In genomic region chr10:127290930-127291880, GRCm38 (mm10) we compare ENCODE assay signal across 8 mouse cellular contexts. TPM values are rescaled to one million over a fixed set of nuclear protein-coding genes. Genes with fewer than 3 reads are reported as not detected.
A peak's percentile ranks its signal among the peaks of the same experiment; 100 is the strongest.
DNase-seq lines count a peak whose midpoint lies in the region; ATAC-seq and TF ChIP-seq lines count a peak whose summit lies in the region.

No protein-coding gene starts in this region.

- peaks cover 10% of the 10 kb centered on the region for H3K4me1 ChIP-seq in cortical plate, adult 2 months (ENCODE audit: control insufficient read depth, insufficient read depth, low read length)
- H3K4me1 ChIP-seq in heart, embryonic 12.5 days (replicated peaks) = peaks cover 49% of the 10 kb centered on the region

- no peak for TF ChIP-seq CTCF in cortical plate, adult 2 months (IDR thresholded peaks at IDR 0.05; ENCODE audit: extremely low read depth, insufficient read depth, low read length)

- H3K4me3 ChIP-seq in cortical plate, adult 2 months (ENCODE audit: insufficient read depth, low read length) = peak overlapping the region; percentile 65
- H3K4me3 ChIP-seq in heart, embryonic 12.5 days = peak overlapping the region; percentile 69

- peak; percentile 30 for ATAC-seq in heart, embryonic 12.5 days (ENCODE audit: insufficient number of reproducible peaks, low FRiP score)

- H3K9me3 ChIP-seq in heart, embryonic 12.5 days (replicated peaks) = no peaks in the 10 kb centered on the region

- no peak for TF ChIP-seq POLR2A in cortical plate, adult 2 months (IDR thresholded peaks at IDR 0.05; ENCODE audit: extremely low read depth, insufficient read depth, low read length)

- H3K27me3 ChIP-seq in heart, embryonic 12.5 days (replicated peaks) = no peaks in the 10 kb centered on the region

- peak overlapping the region; percentile 97 for H3K4me2 ChIP-seq in heart, embryonic 12.5 days

- peak overlapping the region; percentile 10 for H3K27ac ChIP-seq in cortical plate, adult 2 months (ENCODE audit: insufficient read depth, low read length)
- H3K27ac ChIP-seq in heart, embryonic 12.5 days (ENCODE audit: poor library complexity, severe bottlenecking) = peak overlapping the region; percentile 89

- H3K9ac ChIP-seq in heart, embryonic 12.5 days = peak overlapping the region; percentile 78

- DNase-seq in urinary bladder, adult 2 months (ENCODE audit: low spot score) = peak; percentile 60
- no peak for DNase-seq in urinary bladder, postnatal 10 days (ENCODE audit: low spot score)
- peak; percentile 78 for DNase-seq in kidney, postnatal 10 days
- peak; percentile 70 to 74 for DNase-seq in lung, postnatal 4 days
- DNase-seq in spleen, postnatal 14 days (ENCODE audit: low spot score in 2 of 2) = peak; percentile 43 to 46
- no peak for DNase-seq in layer of hippocampus, adult 8-10 months (ENCODE audit: low spot score in 2 of 2)

- peaks cover 43% of the 10 kb centered on the region for H3K36me3 ChIP-seq in heart, embryonic 12.5 days

- WGBS in heart, embryonic 12.5 days = under 1% methylated on average over 19 of the region's 19 CpGs

RNA-seq across cellular contexts. Expression of gene Mbd6, which starts 2.4 kb away (rescaled TPM):
- polyA plus RNA-seq in urinary bladder, adult 2 months (2012; rRNA removed) = 19.8 and 42.1 TPM in 2 replicates
- polyA plus RNA-seq in cortical plate, adult 2 months (2012; rRNA removed) = 35.1 TPM in 2 replicates
- 13.6 and 14.6 TPM in 2 replicates for polyA plus RNA-seq in heart, embryonic 12.5 days (2016; fragmentation: Nextera tagmentation; extraction: Ambion mirVana)
- total RNA-seq in layer of hippocampus, adult 8-10 months (2022) = 10 to 100 TPM; 56.3 to 61.6 (median 56.8) TPM

RNA-seq across cellular contexts. Expression of gene Mars, which starts 20.4 kb away (rescaled TPM):
- 44.7 and 47.7 TPM in 2 replicates for polyA plus RNA-seq in urinary bladder, adult 2 months (2012; rRNA removed)
- polyA plus RNA-seq in cortical plate, adult 2 months (2012; rRNA removed) = 71.6 and 75.6 TPM in 2 replicates
- 107 and 110 TPM in 2 replicates for polyA plus RNA-seq in heart, embryonic 12.5 days (2016; fragmentation: Nextera tagmentation; extraction: Ambion mirVana)
- total RNA-seq in layer of hippocampus, adult 8-10 months (2022) = 10 to 100 TPM; 56.7 to 65.8 (median 63.9) TPM

RNA-seq across cellular contexts. Expression of gene Dctn2, which starts 25.0 kb away (rescaled TPM):
- 173 and 201 TPM in 2 replicates for polyA plus RNA-seq in urinary bladder, adult 2 months (2012; rRNA removed)
- polyA plus RNA-seq in cortical plate, adult 2 months (2012; rRNA removed) = 304 and 309 TPM in 2 replicates
- polyA plus RNA-seq in heart, embryonic 12.5 days (2016; fragmentation: Nextera tagmentation; extraction: Ambion mirVana) = 133 and 136 TPM in 2 replicates
- total RNA-seq in layer of hippocampus, adult 8-10 months (2022) = 100 to 1,000 TPM; 260 to 271 (median 262) TPM

RNA-seq across cellular contexts. Expression of gene Kif5a, which starts 28.1 kb away (rescaled TPM):
- 5.9 and 6.6 TPM in 2 replicates for polyA plus RNA-seq in urinary bladder, adult 2 months (2012; rRNA removed)
- 1,251 and 1,302 TPM in 2 replicates for polyA plus RNA-seq in cortical plate, adult 2 months (2012; rRNA removed)
- polyA plus RNA-seq in heart, embryonic 12.5 days (2016; fragmentation: Nextera tagmentation; extraction: Ambion mirVana) = 0.37 and 0.79 TPM in 2 replicates
- 100 to 1,000 TPM; 807 to 850 (median 831) TPM for total RNA-seq in layer of hippocampus, adult 8-10 months (2022)

RNA-seq across cellular contexts. Expression of gene Arhgap9, which starts 30.6 kb away (rescaled TPM):
- polyA plus RNA-seq in urinary bladder, adult 2 months (2012; rRNA removed) = 6.7 and 8.4 TPM in 2 replicates
- polyA plus RNA-seq in cortical plate, adult 2 months (2012; rRNA removed) = 1.2 and 1.4 TPM in 2 replicates
- 0.89 and 1.8 TPM in 2 replicates for polyA plus RNA-seq in heart, embryonic 12.5 days (2016; fragmentation: Nextera tagmentation; extraction: Ambion mirVana)
- total RNA-seq in layer of hippocampus, adult 8-10 months (2022) = 1 to 10 TPM in 3 of 4 experiments, under 1 TPM in 1; 0.60 to 4.6 (median 2.2) TPM

Comparison
In these comparisons a context has a peak if more than half of its experiments do, and no peak if none do; other contexts are left out.
1. DNase-seq: peak in urinary bladder, adult 2 months (single experiment), kidney, postnatal 10 days (single experiment), lung, postnatal 4 days (2 of 2) and spleen, postnatal 14 days (2 of 2); none in urinary bladder, postnatal 10 days (single experiment) and layer of hippocampus, adult 8-10 months (0 of 2).